Mouse (Mus musculus) lung, adult 2 months (tissue): Measurements from ENCODE around the gene Ssna1.

ENCODE experiments used
- CTCF ChIP-seq: fragments of 200-500 bp; IDR thresholded peaks from 2 replicates; pipeline ENCODE4 v1.5.1; 2011; ENCODE audit warnings: mild to moderate bottlenecking, low read length, control low read depth; ENCODE audit not compliant: insufficient read depth
- POLR2A ChIP-seq: fragments of 200-500 bp; IDR thresholded peaks from 2 replicates; pipeline ENCODE4 v1.6.1; 2011; ENCODE audit warnings: low read depth, mild to moderate bottlenecking, control low read depth, low read length, borderline replicate concordance; ENCODE audit errors: extremely low read depth

DNA sequence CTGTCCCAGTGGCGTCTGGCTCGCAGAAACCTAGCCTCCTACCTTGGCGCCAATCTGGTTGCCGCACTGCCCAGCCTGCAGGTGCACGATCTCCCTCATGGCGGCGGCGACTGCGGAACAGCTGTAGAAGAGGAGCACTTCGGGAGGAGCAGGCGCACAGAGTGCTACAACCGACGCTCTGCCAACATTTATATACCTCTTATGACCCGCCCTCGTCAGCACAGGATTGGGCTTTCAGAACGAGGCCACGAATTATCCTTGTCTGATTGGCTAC is 47.8 kb downstream of the Ssna1 start, which contains the start of gene Tubb4b:
- TF ChIP-seq CTCF (no peak), POLR2A (peak; percentile 99)
